Mouse (Mus musculus) lung, postnatal 0 days (tissue): ENCODE results near the gene Fgfr3.

ENCODE experiments used
- CTCF ChIP-seq: IDR thresholded peaks from 2 replicates; pipeline ENCODE4 v1.5.1; 2016; ENCODE audit warnings: antibody characterized with exemption, mild to moderate bottlenecking
- EP300 ChIP-seq: IDR thresholded peaks from 2 replicates; pipeline ENCODE4 v1.6.1; 2016; ENCODE audit warnings: antibody characterized with exemption, mild to moderate bottlenecking, control low read depth

DNA sequence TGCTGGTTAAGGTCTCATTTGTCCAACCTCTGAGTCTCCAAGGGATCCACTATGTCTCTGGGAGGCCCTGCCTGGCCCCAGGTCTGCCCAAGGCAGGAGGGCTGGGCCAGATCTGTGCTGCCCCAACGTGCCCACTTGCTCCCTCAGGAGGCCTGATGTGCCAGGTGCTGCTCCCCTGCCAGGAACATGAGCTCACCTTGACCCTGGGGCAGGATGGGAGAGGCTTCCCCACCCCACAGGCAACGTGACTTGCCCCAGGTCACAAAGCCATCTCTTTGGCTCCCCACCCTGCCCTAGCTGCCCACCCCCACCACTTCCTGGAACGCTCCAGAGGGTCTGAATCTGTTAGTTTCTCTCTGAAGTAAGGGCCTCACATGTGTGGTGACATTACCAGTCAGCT lies 40.4 kb upstream of the Fgfr3 start:
- no peak; the same call in 1 of the 2 replicates for TF ChIP-seq CTCF
- TF ChIP-seq EP300: no peak
